Mouse (Mus musculus) cerebellum, adult 8-10 months (tissue): ENCODE data around the gene Rin2.
"Not testable (repeated sequence)": the region's sequence is repeated elsewhere in the genome, so short reads cannot be mapped to it uniquely, and the experiment has no call there.

Source experiments
- DNase-seq: peaks from one replicate; pipeline ENCODE4 v3.0.0; 2022

Rin2 gene

GRCm38 (mm10) chr2:145905884-145906283 lies 230.9 kb downstream of the Rin2 start:
- DNase-seq = not testable (repeated sequence)

- DNase-seq = no peak
Observed at GRCm38 (mm10) chr2:145920941-145921650, 246.1 kb downstream of the Rin2 start.

GRCm38 (mm10) chr2:145934339-145935231 lies 259.6 kb downstream of the Rin2 start, which contains the start of the genes Cfap61 and Crnkl1:
Gene Cfap61, plus strand, starts transcription at chr2:145934784.
Gene Crnkl1, minus strand, starts transcription at chr2:145935014.
- DNase-seq = peak; percentile 93

GRCm38 (mm10) chr2:145936975-145937374 lies 262.0 kb downstream of the Rin2 start:
- DNase-seq = no peak
